Mouse (Mus musculus): ENCODE measurements around the gene Bcor.

DNA sequence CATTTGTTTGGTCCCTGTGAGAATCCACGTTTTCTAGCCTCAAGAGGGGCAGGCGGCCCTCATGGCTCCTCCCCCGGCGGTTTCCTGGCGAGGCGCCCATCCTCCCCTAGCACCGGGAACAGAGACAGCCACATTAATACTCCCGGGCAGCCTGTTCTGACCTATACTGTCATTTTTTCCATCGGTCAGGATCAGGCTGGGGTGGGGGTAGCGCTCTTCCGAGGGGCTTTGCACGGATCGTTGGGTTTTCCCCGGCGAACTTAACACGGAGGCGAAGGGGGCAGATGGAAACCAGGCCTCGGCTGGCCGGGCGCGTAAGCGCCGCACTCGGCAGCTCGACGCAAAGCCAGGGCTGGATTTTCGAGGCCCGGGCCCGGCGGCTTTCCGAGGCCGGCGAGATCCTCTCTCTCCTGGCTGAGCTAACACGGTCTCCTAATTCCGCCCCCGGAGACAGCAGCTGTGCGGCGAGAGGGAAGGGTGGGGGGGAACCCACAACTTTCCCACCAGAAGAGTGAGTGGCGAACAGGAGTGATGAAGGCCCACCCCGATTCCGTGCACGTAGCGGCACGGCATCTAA is 1.8 kb downstream of the Bcor start:
- TF ChIP-seq GATA1 (IDR thresholded peaks at IDR 0.05; ENCODE audit: borderline replicate concordance, low read length) (no peak), FLI1 (IDR thresholded peaks at IDR 0.05; ENCODE audit: low read length) (no peak)
